Mouse (Mus musculus): ENCODE measurements around the gene Wdr78. TPM values are rescaled to one million over a fixed set of nuclear protein-coding genes. Genes with fewer than 3 reads are reported as not detected.

The Wdr78 gene
- polyA plus RNA-seq (2016; fragmentation: Nextera tagmentation; extraction: Ambion mirVana), result 3.2 and 4.4 TPM in 2 replicates

DNA sequence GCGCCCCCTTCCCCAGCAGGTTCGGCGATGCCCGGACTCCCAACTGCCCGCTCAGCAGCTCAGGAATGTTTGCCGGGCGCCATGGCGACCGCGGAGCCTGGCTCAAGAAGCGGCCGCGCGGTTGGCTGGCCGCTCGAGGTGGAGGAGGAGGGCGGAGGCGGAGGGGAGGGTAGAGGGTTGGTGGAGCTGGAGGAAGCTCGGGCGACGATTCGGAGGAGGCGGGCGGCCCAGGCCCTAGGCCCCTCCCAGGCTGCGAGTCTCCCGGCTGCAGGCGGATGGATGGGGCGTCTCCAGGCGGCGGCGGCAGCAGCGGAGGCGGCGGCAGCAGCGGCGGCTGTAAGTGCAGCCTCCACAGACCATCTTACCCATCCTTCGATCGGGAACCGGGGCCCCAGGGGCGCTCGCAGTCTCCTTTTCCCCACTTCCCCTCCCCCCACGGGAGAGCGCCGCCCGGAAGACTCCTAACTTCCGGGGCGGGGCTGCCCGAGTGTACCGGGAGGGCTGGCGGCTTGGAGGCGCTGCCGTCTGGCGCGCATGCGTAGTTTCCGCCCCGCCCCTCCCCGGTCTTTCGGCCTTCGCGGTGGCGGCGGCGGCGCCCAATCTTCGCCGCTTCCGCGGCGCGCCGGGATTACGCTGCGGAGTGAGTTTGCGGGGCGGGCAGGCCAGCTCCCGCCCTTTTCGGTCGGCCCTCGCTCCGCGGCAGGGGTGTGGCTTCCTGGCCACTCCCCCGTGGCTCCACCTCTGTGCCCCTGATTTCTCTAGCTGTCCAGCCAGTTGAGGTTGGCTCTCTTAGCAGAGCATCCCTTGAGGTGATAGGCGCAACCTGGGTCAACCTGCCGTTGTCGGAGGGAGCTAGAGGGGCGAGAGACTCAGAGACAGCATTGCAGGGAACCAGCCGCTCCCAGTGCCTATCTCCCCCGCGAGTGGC is at the start of gene Wdr78, which contains the start of gene Mier1:
TSS of gene Wdr78 (minus strand) at position 372 of the 928 bp plus-strand sequence.
TSS of gene Mier1 (plus strand) at position 207 of the 928 bp plus-strand sequence.
- Histone ChIP-seq H3K4me1 (peaks cover 27% of the 10 kb centered on the region), H3K9me3 (replicated peaks) (no peaks in the 10 kb centered on the region), H3K27me3 (ENCODE audit: low read depth, poor library complexity, severe bottlenecking) (no peaks in the 10 kb centered on the region), H3K4me3 (peak within 1 kb of the TSS; percentile 85), H3K27ac (peak within 1 kb of the TSS; percentile 97), H3K36me3 (peaks cover 26% of the 10 kb centered on the region)
- WGBS, result 1% methylated on average over 84 of the region's 90 CpGs
- peak; percentile 96 for DNase-seq (ENCODE audit: low spot score)

DNA sequence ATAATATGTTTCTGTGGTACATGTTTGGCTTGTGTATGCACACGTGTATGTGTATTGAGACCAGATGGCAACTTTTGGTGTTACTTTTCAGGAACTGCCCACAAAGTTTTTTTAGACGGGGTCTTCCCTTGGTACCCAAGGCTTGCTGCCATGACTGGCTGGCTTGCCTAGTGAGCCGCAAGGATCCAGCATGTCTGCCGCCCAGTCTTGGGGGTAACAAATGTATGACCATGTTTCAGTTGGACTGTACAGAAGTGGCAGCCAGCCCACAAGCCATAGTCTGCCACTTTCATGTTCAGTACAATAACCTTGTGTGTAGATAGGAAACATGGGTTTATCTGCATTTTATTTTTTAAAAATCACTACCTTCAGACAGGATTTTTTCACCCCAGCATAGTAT is 44.4 kb upstream of the Wdr78 start:
- no peak for DNase-seq (ENCODE audit: low spot score)
- Histone ChIP-seq H3K36me3 (peaks cover 95% of the 10 kb centered on the region), H3K9me3 (replicated peaks) (no peaks in the 10 kb centered on the region), H3K4me1 (no peaks in the 10 kb centered on the region), H3K27ac (no peak overlapping the region), H3K27me3 (ENCODE audit: low read depth, poor library complexity, severe bottlenecking) (no peaks in the 10 kb centered on the region), H3K4me3 (no peak overlapping the region)
- WGBS, result 98% methylated on average over 4 of the region's 4 CpGs

DNA sequence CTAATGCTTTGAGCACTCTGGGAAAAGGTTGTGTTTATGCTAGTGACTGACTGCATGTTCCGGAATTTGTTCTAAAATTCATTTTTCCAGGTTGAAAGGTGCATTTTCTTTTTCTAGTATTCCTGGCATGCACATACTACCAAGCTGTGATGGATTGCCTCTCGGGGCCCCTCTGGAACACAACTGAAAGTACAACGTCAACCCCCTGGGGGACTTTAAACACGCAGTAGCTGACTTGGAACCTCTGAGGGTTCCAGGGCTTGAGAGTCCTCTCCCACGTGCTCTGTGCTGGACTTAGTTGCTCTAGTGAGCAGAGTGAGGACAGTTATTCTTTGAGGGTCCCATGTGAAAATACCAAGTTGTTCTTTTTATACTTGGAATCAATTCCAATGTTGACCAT is 37.6 kb upstream of the Wdr78 start:
- H3K36me3 ChIP-seq, result peaks cover 97% of the 10 kb centered on the region
- H3K4me3 ChIP-seq, result no peak overlapping the region
- no peak for DNase-seq (ENCODE audit: low spot score)
- no peaks in the 10 kb centered on the region for H3K9me3 ChIP-seq (replicated peaks)
- no peaks in the 10 kb centered on the region for H3K4me1 ChIP-seq
- 92% methylated on average over 5 of the region's 5 CpGs for WGBS
- H3K27me3 ChIP-seq (ENCODE audit: low read depth, poor library complexity, severe bottlenecking), result no peaks in the 10 kb centered on the region
- no peak overlapping the region for H3K27ac ChIP-seq

DNA sequence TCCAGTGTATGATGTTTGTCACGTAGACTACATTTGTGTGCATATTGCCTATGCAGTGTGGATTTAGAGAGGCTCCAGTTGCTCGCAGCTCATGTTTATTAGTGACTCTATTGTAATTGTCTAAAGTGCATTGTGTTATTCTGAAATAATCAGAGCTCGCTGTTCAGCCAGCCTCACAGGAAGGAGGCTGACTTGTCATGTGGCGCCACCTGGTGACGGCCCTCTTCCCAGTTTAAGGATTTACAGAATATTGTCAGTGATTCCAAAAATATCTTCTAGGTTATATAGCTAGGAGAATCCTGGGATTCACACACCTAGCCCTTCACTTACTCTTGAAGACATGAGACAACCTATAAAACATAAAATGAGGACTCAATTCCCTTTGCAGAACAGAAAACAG is 32.0 kb upstream of the Wdr78 start:
- Histone ChIP-seq H3K36me3 (peaks cover 90% of the 10 kb centered on the region), H3K27ac (no peak overlapping the region)
- 62% methylated on average over 5 of the region's 5 CpGs for WGBS

DNA sequence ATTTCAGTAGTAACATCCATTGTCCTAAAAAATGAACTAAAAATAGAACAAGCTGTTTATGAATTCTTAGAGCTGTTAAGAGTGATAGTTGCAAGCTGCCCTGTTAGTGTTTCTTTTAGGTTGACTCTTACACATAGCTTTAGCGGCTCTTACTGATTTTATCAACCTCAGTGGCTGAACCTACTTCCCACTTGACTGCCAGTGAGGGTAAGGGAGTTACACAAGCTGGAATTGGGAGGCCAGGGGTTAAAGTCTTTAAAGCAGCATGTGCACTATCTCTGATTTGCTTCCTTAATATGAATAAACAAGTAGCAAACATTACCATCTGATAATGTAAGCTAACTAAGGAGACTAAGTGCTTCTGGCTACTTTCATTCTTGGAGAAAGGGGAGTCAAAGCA is 22.6 kb upstream of the Wdr78 start:
- peaks cover 77% of the 10 kb centered on the region for H3K36me3 ChIP-seq
- no peak overlapping the region for H3K4me3 ChIP-seq
- no peaks in the 10 kb centered on the region for H3K27me3 ChIP-seq (ENCODE audit: low read depth, poor library complexity, severe bottlenecking)
- DNase-seq (ENCODE audit: low spot score), result no peak
- 89% methylated on average over 1 of the region's 1 CpGs for WGBS
- H3K9me3 ChIP-seq (replicated peaks), result no peaks in the 10 kb centered on the region
- no peak overlapping the region for H3K27ac ChIP-seq
- no peaks in the 10 kb centered on the region for H3K4me1 ChIP-seq

More for the DNA sequence above, 32.0 kb upstream of the Wdr78 start:
- no peaks in the 10 kb centered on the region for H3K9me3 ChIP-seq (replicated peaks)
- DNase-seq (ENCODE audit: low spot score), result peak; percentile 78
- no peaks in the 10 kb centered on the region for H3K4me1 ChIP-seq
- no peaks in the 10 kb centered on the region for H3K27me3 ChIP-seq (ENCODE audit: low read depth, poor library complexity, severe bottlenecking)
- H3K4me3 ChIP-seq, result no peak overlapping the region

DNA sequence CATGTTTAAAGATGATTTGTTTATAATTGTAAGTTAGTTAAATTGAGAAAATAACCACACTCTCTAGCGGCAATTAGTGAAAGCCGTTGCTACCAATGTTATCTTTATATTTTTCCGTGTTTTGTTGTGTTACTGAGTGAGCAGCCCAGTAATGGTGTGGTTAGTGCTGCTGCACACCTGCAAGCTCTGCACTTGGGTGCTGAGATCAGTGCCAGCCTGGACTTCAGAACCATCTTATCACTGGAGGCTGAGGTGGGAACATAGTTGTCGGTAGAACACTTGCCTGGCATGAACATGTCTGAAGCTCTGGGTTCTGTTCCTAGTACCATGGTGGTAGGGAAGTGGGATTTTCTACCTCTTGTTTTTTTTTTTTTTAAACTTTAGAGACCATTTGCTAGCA is 12.2 kb upstream of the Wdr78 start:
- WGBS, result 92% methylated on average over 4 of the region's 4 CpGs
- H3K4me1 ChIP-seq, result no peaks in the 10 kb centered on the region

DNA sequence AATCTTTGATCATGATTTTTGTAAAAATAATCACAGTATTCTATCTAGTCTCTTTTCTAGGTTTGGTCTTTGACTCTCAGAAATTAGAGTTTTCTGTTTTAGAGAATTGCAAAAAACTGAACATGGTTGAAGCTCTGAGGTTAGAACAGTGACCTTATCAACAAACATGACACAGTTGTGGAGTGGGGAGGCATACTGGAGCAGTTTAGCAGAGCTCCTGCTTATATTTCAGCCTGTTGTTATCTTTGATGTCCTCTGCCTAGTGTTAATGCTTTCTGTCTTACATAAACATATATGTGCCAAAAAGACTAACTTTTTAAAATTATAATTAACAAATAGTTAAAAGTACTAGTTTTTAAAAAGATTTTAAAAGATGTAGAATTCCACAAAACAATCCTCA is 9.3 kb upstream of the Wdr78 start:
- H3K36me3 ChIP-seq, result no peaks in the 10 kb centered on the region
- peaks cover 16% of the 10 kb centered on the region for H3K4me1 ChIP-seq
- H3K4me3 ChIP-seq, result no peak overlapping the region
- no peaks in the 10 kb centered on the region for H3K9me3 ChIP-seq (replicated peaks)
- no peaks in the 10 kb centered on the region for H3K27me3 ChIP-seq (ENCODE audit: low read depth, poor library complexity, severe bottlenecking)
- DNase-seq (ENCODE audit: low spot score), result no peak
- no peak overlapping the region for H3K27ac ChIP-seq

More for the DNA sequence above, 12.2 kb upstream of the Wdr78 start:
- no peak for DNase-seq (ENCODE audit: low spot score)
- no peaks in the 10 kb centered on the region for H3K9me3 ChIP-seq (replicated peaks)
- no peaks in the 10 kb centered on the region for H3K27me3 ChIP-seq (ENCODE audit: low read depth, poor library complexity, severe bottlenecking)
- H3K36me3 ChIP-seq, result peaks cover 9% of the 10 kb centered on the region
- H3K27ac ChIP-seq, result no peak overlapping the region
- no peak overlapping the region for H3K4me3 ChIP-seq

DNA sequence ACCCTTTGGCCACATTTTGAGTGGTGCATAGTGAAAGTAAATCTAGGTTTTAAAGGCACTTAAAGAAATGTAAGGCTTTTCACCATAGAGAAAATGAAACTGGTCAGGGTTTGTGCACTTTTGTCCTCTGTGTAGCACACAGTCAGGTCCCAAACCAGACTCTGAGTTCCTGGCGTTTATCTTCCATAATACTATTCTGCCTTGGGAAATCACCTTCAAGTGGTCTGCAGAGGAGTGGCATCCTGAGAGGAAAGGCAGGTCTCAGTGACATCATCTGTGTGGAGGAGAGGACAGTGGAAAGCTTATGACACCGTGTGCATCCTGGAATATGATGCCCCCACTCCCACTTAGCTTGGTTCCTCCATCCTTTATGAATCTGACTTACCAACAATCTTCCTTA is 8.7 kb upstream of the Wdr78 start:
- Histone ChIP-seq H3K9me3 (replicated peaks) (no peaks in the 10 kb centered on the region), H3K4me3 (no peak overlapping the region), H3K4me1 (peaks cover 18% of the 10 kb centered on the region), H3K27ac (no peak overlapping the region), H3K27me3 (ENCODE audit: low read depth, poor library complexity, severe bottlenecking) (no peaks in the 10 kb centered on the region), H3K36me3 (no peaks in the 10 kb centered on the region)
- DNase-seq (ENCODE audit: low spot score), result no peak
- WGBS, result 69% methylated on average over 2 of the region's 2 CpGs

DNA sequence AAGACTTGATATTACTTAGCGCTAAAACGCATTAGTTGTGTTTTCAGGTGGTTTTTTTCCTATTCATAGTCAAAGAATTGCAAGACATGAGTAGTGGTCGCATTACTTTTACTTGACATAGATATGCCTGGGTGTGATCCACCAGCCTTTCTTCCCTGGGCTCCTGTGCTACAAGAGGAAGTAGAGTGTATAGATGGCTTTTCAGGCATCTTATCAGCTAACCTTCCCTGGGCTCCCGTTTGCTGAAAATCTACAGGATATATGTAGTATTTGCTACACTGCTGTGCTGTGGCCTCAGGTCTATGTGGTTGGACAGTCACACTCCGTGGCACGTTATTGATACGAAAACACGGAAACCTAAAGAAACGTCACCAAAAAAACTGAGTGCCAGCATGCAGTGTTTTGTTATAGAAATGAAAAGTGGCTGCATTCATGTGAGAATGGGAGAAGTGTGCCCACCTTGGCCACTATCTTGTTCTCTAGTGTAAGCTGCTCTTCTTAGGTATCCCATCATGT is 6.6 kb upstream of the Wdr78 start:
- H3K4me3 ChIP-seq, result peak overlapping the region; percentile 91
- no peak for DNase-seq (ENCODE audit: low spot score)
- peaks cover 18% of the 10 kb centered on the region for H3K4me1 ChIP-seq
- H3K27me3 ChIP-seq (ENCODE audit: low read depth, poor library complexity, severe bottlenecking), result no peaks in the 10 kb centered on the region
- peaks cover 6% of the 10 kb centered on the region for H3K36me3 ChIP-seq
- no peak overlapping the region for H3K27ac ChIP-seq
- H3K9me3 ChIP-seq (replicated peaks), result no peaks in the 10 kb centered on the region
- WGBS, result 91% methylated on average over 9 of the region's 9 CpGs

DNA sequence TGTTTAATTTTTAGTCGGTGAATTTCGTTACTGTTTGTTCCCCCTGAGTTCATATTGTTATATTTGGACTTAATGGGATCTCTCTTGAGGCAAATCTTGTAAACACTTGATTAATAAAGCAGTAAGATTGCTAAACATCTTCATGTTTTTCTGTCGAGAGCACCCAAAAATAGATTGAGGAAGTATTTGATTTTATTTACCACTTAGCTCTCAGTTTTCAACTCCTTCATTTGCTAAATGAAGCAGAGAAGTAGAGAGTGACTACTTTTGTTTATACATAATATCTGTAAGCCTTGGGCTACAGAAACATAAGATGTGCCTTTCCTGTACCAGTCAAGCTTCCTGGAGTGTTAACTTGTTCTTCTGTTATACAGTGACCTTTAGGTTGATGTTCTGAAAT is 6.0 kb upstream of the Wdr78 start:
- WGBS, result 56% methylated on average over 3 of the region's 3 CpGs
- Histone ChIP-seq H3K27me3 (ENCODE audit: low read depth, poor library complexity, severe bottlenecking) (no peaks in the 10 kb centered on the region), H3K36me3 (peaks cover 6% of the 10 kb centered on the region), H3K9me3 (replicated peaks) (no peaks in the 10 kb centered on the region), H3K4me3 (peak overlapping the region; percentile 91), H3K27ac (no peak overlapping the region; the same call in 1 of the 2 replicates), H3K4me1 (peaks cover 20% of the 10 kb centered on the region)
- DNase-seq (ENCODE audit: low spot score), result no peak

DNA sequence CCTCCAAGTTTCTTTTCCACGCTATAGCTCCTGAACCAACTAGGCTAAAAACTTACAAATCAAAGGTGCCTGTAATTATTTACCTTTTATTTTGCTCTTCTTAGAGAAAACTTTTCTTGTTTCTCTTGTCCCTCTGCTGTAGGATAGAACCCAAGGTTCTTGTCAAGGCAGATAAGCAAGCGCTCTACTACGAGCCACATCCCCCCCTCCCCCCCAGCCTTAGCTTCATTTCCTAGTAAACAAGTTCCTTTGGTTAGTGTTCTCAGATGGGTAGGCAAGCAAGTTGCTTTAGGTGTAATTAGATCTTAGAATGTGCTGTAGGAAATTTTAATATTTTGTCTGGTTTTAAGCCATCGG is 5.7 kb upstream of the Wdr78 start:
- Histone ChIP-seq H3K27me3 (ENCODE audit: low read depth, poor library complexity, severe bottlenecking) (no peaks in the 10 kb centered on the region), H3K4me1 (peaks cover 24% of the 10 kb centered on the region), H3K9me3 (replicated peaks) (no peaks in the 10 kb centered on the region), H3K4me3 (peak overlapping the region; percentile 91), H3K36me3 (peaks cover 6% of the 10 kb centered on the region), H3K27ac (peak overlapping the region; percentile 98)
- no peak for DNase-seq (ENCODE audit: low spot score)
- 17% methylated on average over 4 of the region's 4 CpGs for WGBS

DNA sequence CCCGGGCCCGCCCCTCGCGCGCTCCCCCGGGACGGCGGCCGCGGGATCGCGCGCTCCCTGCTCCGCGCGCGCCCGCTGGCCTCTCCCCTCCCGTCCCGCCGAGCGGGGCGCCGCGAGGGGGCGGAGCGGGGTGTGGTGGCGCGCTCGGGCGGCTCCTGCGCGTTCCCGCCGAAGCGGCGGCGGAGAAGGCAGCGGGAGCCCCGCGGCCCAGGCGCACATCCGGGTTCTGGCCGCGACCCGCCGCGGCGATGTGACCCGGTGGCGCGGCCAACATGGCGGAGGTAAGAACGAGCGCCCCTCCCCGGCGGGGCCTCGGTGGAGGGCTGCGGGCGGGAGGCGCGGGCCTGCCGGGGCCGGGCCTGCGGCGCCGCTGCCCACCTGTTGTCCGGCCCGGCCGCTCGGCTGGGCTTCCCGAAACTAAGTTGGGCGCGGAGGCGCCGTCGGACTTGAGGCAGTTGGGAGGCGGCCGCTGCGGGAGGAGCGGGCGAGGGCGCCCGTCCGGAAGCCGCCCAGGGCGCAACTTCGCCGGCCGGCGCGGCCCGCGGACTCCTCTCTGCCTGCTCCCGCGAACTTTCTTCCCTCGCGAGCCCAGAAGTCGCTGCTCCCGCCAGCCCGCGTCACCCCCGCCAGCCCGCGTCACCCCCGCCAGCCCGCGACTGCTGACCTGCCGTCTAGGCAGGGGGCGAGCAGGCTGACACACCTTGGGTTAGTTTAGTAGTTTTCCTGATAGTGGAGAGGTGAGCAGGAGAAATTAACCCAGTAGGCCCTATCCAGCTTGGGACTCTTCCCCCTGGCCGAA is 5.1 kb upstream of the Wdr78 start:
- DNase-seq (ENCODE audit: low spot score), result peak; percentile 86
- peaks cover 26% of the 10 kb centered on the region for H3K4me1 ChIP-seq
- peaks cover 6% of the 10 kb centered on the region for H3K36me3 ChIP-seq
- peak overlapping the region; percentile 98 for H3K27ac ChIP-seq
- H3K27me3 ChIP-seq (ENCODE audit: low read depth, poor library complexity, severe bottlenecking), result no peaks in the 10 kb centered on the region
- no peaks in the 10 kb centered on the region for H3K9me3 ChIP-seq (replicated peaks)
- peak overlapping the region; percentile 91 for H3K4me3 ChIP-seq
- WGBS, result under 1% methylated on average over 103 of the region's 111 CpGs

DNA sequence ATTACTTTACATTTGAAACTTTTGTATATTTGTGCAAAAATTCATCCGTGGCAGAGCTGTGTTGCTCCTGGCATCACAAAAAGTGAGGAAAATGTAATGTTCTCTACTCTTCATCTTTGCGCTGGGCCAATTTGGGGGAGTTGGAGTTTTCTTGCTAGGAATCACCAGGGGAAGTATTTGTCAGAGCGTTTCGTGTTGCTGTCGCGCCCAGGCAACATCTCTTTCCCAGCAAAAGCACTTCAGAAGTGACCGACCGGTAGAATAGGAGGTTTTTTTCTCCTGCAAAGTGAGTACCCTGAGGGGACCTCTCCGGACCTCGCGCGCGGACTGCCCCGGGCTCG is 4.5 kb upstream of the Wdr78 start:
- no peaks in the 10 kb centered on the region for H3K9me3 ChIP-seq (replicated peaks)
- peaks cover 26% of the 10 kb centered on the region for H3K4me1 ChIP-seq
- peak overlapping the region; percentile 98 for H3K27ac ChIP-seq
- H3K36me3 ChIP-seq, result peaks cover 6% of the 10 kb centered on the region
- no peaks in the 10 kb centered on the region for H3K27me3 ChIP-seq (ENCODE audit: low read depth, poor library complexity, severe bottlenecking)
- H3K4me3 ChIP-seq, result peak overlapping the region; percentile 91
- 1% methylated on average over 15 of the region's 15 CpGs for WGBS
- DNase-seq (ENCODE audit: low spot score), result no peak

Data from limb, embryonic 10.5 days (tissue).